Mouse (Mus musculus): ENCODE results near the gene Cfap61. TPM values are rescaled to one million over a fixed set of nuclear protein-coding genes. Genes with fewer than 3 reads are reported as not detected.

Cfap61 gene
- polyA plus RNA-seq, 1 experiment from 2014 or later = not detected

- Histone ChIP-seq H3K36me3 (ENCODE audit: control insufficient read depth, insufficient read depth) (no peaks in the 10 kb centered on the region), H3K9me3 (replicated peaks; ENCODE audit: control insufficient read depth, low read length) (no peaks in the 10 kb centered on the region; the same call in 1 of the 2 replicates), H3K27ac (ENCODE audit: low read length) (no peak overlapping the region), H3K27me3 (ENCODE audit: control insufficient read depth, insufficient read depth, low read depth, low read length) (no peaks in the 10 kb centered on the region), H3K4me1 (ENCODE audit: control insufficient read depth, low read depth, low read length) (peaks cover 8% of the 10 kb centered on the region), H3K4me3 (ENCODE audit: low read depth, low read length) (no peak overlapping the region), H3K9ac (ENCODE audit: low read depth, low read length) (no peak overlapping the region), H3K4me2 (ENCODE audit: low read depth, low read length) (no peak overlapping the region)
- no peak for ATAC-seq (ENCODE audit: low read depth)
- WGBS (ENCODE audit: insufficient replicate concordance) = 82% methylated on average over 10 of the region's 10 CpGs
Observed at GRCm38 (mm10) chr2:146100489-146101060, 166.0 kb downstream of the Cfap61 start.

- Histone ChIP-seq H3K27me3 (ENCODE audit: control insufficient read depth, insufficient read depth, low read depth, low read length) (no peaks in the 10 kb centered on the region), H3K36me3 (ENCODE audit: control insufficient read depth, insufficient read depth) (no peaks in the 10 kb centered on the region), H3K27ac (ENCODE audit: low read length) (no peak overlapping the region), H3K9ac (ENCODE audit: low read depth, low read length) (no peak overlapping the region), H3K4me2 (ENCODE audit: low read depth, low read length) (no peak overlapping the region), H3K4me1 (ENCODE audit: control insufficient read depth, low read depth, low read length) (peaks cover 8% of the 10 kb centered on the region), H3K4me3 (ENCODE audit: low read depth, low read length) (no peak overlapping the region), H3K9me3 (replicated peaks; ENCODE audit: control insufficient read depth, low read length) (no peaks in the 10 kb centered on the region; the same call in 1 of the 2 replicates)
- no peak for ATAC-seq (ENCODE audit: low read depth)
- 79% methylated on average over 3 of the region's 3 CpGs for WGBS (ENCODE audit: insufficient replicate concordance)
Observed at GRCm38 (mm10) chr2:146102600-146102999, 168.0 kb downstream of the Cfap61 start.

GRCm38 (mm10) chr2:146105341-146105740, 170.8 kb downstream of the Cfap61 start:
- Histone ChIP-seq H3K4me3 (ENCODE audit: low read depth, low read length) (no peak overlapping the region), H3K9me3 (replicated peaks; ENCODE audit: control insufficient read depth, low read length) (no peaks in the 10 kb centered on the region), H3K9ac (ENCODE audit: low read depth, low read length) (no peak overlapping the region), H3K4me1 (ENCODE audit: control insufficient read depth, low read depth, low read length) (peaks cover 3% of the 10 kb centered on the region; the same call in 1 of the 2 replicates), H3K36me3 (ENCODE audit: control insufficient read depth, insufficient read depth) (no peaks in the 10 kb centered on the region), H3K27me3 (ENCODE audit: control insufficient read depth, insufficient read depth, low read depth, low read length) (no peaks in the 10 kb centered on the region), H3K4me2 (ENCODE audit: low read depth, low read length) (no peak overlapping the region), H3K27ac (ENCODE audit: low read length) (no peak overlapping the region)
- ATAC-seq (ENCODE audit: low read depth) = no peak
- WGBS (ENCODE audit: insufficient replicate concordance) = 55% methylated on average over 6 of the region's 6 CpGs

GRCm38 (mm10) chr2:146107980-146108379, 173.4 kb downstream of the Cfap61 start:
- Histone ChIP-seq H3K9me3 (replicated peaks; ENCODE audit: control insufficient read depth, low read length) (no peaks in the 10 kb centered on the region), H3K4me3 (ENCODE audit: low read depth, low read length) (no peak overlapping the region), H3K4me1 (ENCODE audit: control insufficient read depth, low read depth, low read length) (peaks cover 3% of the 10 kb centered on the region; the same call in 1 of the 2 replicates), H3K27me3 (ENCODE audit: control insufficient read depth, insufficient read depth, low read depth, low read length) (no peaks in the 10 kb centered on the region), H3K4me2 (ENCODE audit: low read depth, low read length) (no peak overlapping the region), H3K36me3 (ENCODE audit: control insufficient read depth, insufficient read depth) (no peaks in the 10 kb centered on the region), H3K9ac (ENCODE audit: low read depth, low read length) (no peak overlapping the region), H3K27ac (ENCODE audit: low read length) (no peak overlapping the region)
- no peak for ATAC-seq (ENCODE audit: low read depth)
- 32% methylated on average over 4 of the region's 4 CpGs for whole genome bisulfite sequencing (ENCODE audit: insufficient replicate concordance)

- H3K27ac ChIP-seq (ENCODE audit: low read length) = no peak overlapping the region
- no peak overlapping the region for H3K4me3 ChIP-seq (ENCODE audit: low read depth, low read length)
- H3K4me1 ChIP-seq (ENCODE audit: control insufficient read depth, low read depth, low read length) = peaks cover 3% of the 10 kb centered on the region; the same call in 1 of the 2 replicates
- WGBS (ENCODE audit: insufficient replicate concordance) = 73% methylated on average over 9 of the region's 9 CpGs
- no peaks in the 10 kb centered on the region for H3K36me3 ChIP-seq (ENCODE audit: control insufficient read depth, insufficient read depth)
- no peaks in the 10 kb centered on the region for H3K27me3 ChIP-seq (ENCODE audit: control insufficient read depth, insufficient read depth, low read depth, low read length)
- no peak overlapping the region for H3K9ac ChIP-seq (ENCODE audit: low read depth, low read length)
- no peaks in the 10 kb centered on the region for H3K9me3 ChIP-seq (replicated peaks; ENCODE audit: control insufficient read depth, low read length)
- no peak for ATAC-seq (ENCODE audit: low read depth)
- H3K4me2 ChIP-seq (ENCODE audit: low read depth, low read length) = no peak overlapping the region
Observed at GRCm38 (mm10) chr2:146109921-146110320, 175.3 kb downstream of the Cfap61 start.

- Histone ChIP-seq H3K27ac (ENCODE audit: low read length) (no peak overlapping the region), H3K4me3 (ENCODE audit: low read depth, low read length) (no peak overlapping the region), H3K27me3 (ENCODE audit: control insufficient read depth, insufficient read depth, low read depth, low read length) (no peaks in the 10 kb centered on the region), H3K36me3 (ENCODE audit: control insufficient read depth, insufficient read depth) (no peaks in the 10 kb centered on the region), H3K9ac (ENCODE audit: low read depth, low read length) (no peak overlapping the region), H3K4me2 (ENCODE audit: low read depth, low read length) (no peak overlapping the region), H3K9me3 (replicated peaks; ENCODE audit: control insufficient read depth, low read length) (no peaks in the 10 kb centered on the region), H3K4me1 (ENCODE audit: control insufficient read depth, low read depth, low read length) (no peaks in the 10 kb centered on the region)
- 28% methylated on average over 6 of the region's 6 CpGs for WGBS (ENCODE audit: insufficient replicate concordance)
- no peak for ATAC-seq (ENCODE audit: low read depth)
Observed at GRCm38 (mm10) chr2:146116282-146116681, 181.7 kb downstream of the Cfap61 start.

- ATAC-seq (ENCODE audit: low read depth) = no peak
- H3K27ac ChIP-seq (ENCODE audit: low read length) = no peak overlapping the region
- no peaks in the 10 kb centered on the region for H3K9me3 ChIP-seq (replicated peaks; ENCODE audit: control insufficient read depth, low read length)
- no peak overlapping the region for H3K4me3 ChIP-seq (ENCODE audit: low read depth, low read length)
- no peaks in the 10 kb centered on the region for H3K36me3 ChIP-seq (ENCODE audit: control insufficient read depth, insufficient read depth)
- no peak overlapping the region for H3K9ac ChIP-seq (ENCODE audit: low read depth, low read length)
- no peaks in the 10 kb centered on the region for H3K27me3 ChIP-seq (ENCODE audit: control insufficient read depth, insufficient read depth, low read depth, low read length)
- H3K4me1 ChIP-seq (ENCODE audit: control insufficient read depth, low read depth, low read length) = no peaks in the 10 kb centered on the region
- no peak overlapping the region for H3K4me2 ChIP-seq (ENCODE audit: low read depth, low read length)
- WGBS (ENCODE audit: insufficient replicate concordance) = 72% methylated on average over 5 of the region's 5 CpGs
Observed at GRCm38 (mm10) chr2:146116726-146117125, 182.1 kb downstream of the Cfap61 start.

- no peaks in the 10 kb centered on the region for H3K27me3 ChIP-seq (ENCODE audit: control insufficient read depth, insufficient read depth, low read depth, low read length)
- no peaks in the 10 kb centered on the region for H3K36me3 ChIP-seq (ENCODE audit: control insufficient read depth, insufficient read depth)
- 71% methylated on average over 17 of the region's 17 CpGs for WGBS (ENCODE audit: insufficient replicate concordance)
- no peak overlapping the region for H3K4me2 ChIP-seq (ENCODE audit: low read depth, low read length)
- ATAC-seq (ENCODE audit: low read depth) = no peak
- no peaks in the 10 kb centered on the region for H3K9me3 ChIP-seq (replicated peaks; ENCODE audit: control insufficient read depth, low read length)
- no peak overlapping the region for H3K4me3 ChIP-seq (ENCODE audit: low read depth, low read length)
- no peak overlapping the region for H3K27ac ChIP-seq (ENCODE audit: low read length)
- no peak overlapping the region for H3K9ac ChIP-seq (ENCODE audit: low read depth, low read length)
- no peaks in the 10 kb centered on the region for H3K4me1 ChIP-seq (ENCODE audit: control insufficient read depth, low read depth, low read length)
Observed at GRCm38 (mm10) chr2:146117191-146117914, 182.8 kb downstream of the Cfap61 start.

GRCm38 (mm10) chr2:146117915-146118403, 183.4 kb downstream of the Cfap61 start:
- Histone ChIP-seq H3K9me3 (replicated peaks; ENCODE audit: control insufficient read depth, low read length) (no peaks in the 10 kb centered on the region), H3K4me3 (ENCODE audit: low read depth, low read length) (no peak overlapping the region), H3K36me3 (ENCODE audit: control insufficient read depth, insufficient read depth) (no peaks in the 10 kb centered on the region), H3K4me1 (ENCODE audit: control insufficient read depth, low read depth, low read length) (no peaks in the 10 kb centered on the region), H3K27me3 (ENCODE audit: control insufficient read depth, insufficient read depth, low read depth, low read length) (no peaks in the 10 kb centered on the region), H3K27ac (ENCODE audit: low read length) (no peak overlapping the region), H3K4me2 (ENCODE audit: low read depth, low read length) (no peak overlapping the region), H3K9ac (ENCODE audit: low read depth, low read length) (no peak overlapping the region)
- no peak for ATAC-seq (ENCODE audit: low read depth)
- 63% methylated on average over 3 of the region's 3 CpGs for WGBS (ENCODE audit: insufficient replicate concordance)
